Mouse (Mus musculus) ES-E14 (cell line): ENCODE data around the gene Car3.

Experiments
- HCFC1 ChIP-seq: IDR thresholded peaks from 2 replicates; pipeline ENCODE4 v1.6.1; 2012; ENCODE audit warnings: low read length, inconsistent platforms, borderline replicate concordance; ENCODE audit not compliant: insufficient read depth
- MAFK ChIP-seq: IDR thresholded peaks from 2 replicates; pipeline ENCODE4 v1.6.1; 2014; ENCODE audit warnings: mild to moderate bottlenecking, low read depth, low read length, inconsistent platforms; ENCODE audit not compliant: insufficient read depth
- ZC3H11A ChIP-seq: IDR thresholded peaks from 2 replicates; pipeline ENCODE4 v1.6.1; 2012; ENCODE audit warnings: low read depth, mild to moderate bottlenecking, inconsistent platforms, low read length, borderline replicate concordance
- ZNF384 ChIP-seq: IDR thresholded peaks from 2 replicates; pipeline ENCODE4 v1.6.1; 2012; ENCODE audit warnings: low read depth, low read length, inconsistent platforms

GRCm38 (mm10) chr3:14888549-14888948, 25.2 kb downstream of the Car3 start:
- TF ChIP-seq ZC3H11A, result no peak
- no peak for TF ChIP-seq ZNF384
- no peak for TF ChIP-seq HCFC1
- TF ChIP-seq MAFK, result no peak
